Mouse (Mus musculus): ENCODE data around the gene Col23a1. TPM values are rescaled to one million over a fixed set of nuclear protein-coding genes. Genes with fewer than 3 reads are reported as not detected.

Gene Col23a1
- polyA plus RNA-seq, 1 experiment from 2014 or later: 13.3 TPM

DNA sequence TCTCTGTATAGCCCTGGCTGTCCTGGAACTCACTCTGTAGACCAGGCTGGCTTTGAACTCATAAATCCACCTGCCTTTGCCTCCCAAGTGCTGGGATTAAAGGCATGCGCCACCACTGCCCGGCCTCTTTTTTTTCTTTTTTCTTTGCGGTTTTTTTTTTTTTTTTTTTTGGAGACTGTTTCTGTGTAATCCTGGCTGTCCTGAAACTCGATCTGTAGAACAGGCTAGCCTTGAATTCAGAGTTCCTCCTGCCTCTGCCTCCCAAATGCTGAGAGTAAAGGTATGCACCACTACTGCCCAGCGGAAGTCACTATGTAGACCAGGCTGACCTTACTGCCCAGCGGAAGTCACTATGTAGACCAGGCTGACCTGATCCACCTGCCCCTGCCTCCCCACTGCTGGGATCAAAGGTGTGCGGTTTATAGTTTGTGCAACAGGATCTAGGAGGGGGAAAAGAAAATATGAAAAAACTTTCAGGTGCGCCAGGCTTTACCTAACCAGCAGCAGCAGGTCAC, 329.2 kb downstream of the Col23a1 start:
- no peaks in the 10 kb centered on the region for H3K9me3 ChIP-seq (ENCODE audit: control insufficient read depth, low read length)
- H3K4me3 ChIP-seq (ENCODE audit: control insufficient read depth in 1 of 2, insufficient read depth in 1 of 2, low read depth in 1 of 2, low read length in 2 of 2): peak overlapping the region; percentile 88 to 89
- 49% methylated on average over 8 of the region's 8 CpGs for WGBS
- ATAC-seq (ENCODE audit: insufficient number of reproducible peaks, insufficient read depth, low FRiP score, low read depth): no peak
- H3K36me3 ChIP-seq (ENCODE audit: control insufficient read depth, insufficient read depth, low read length): peaks cover 22% of the 10 kb centered on the region
- H3K4me1 ChIP-seq (ENCODE audit: control insufficient read depth in 2 of 2, insufficient read depth in 2 of 2, low read length in 2 of 2): peaks cover 9 to 19% of the 10 kb centered on the region in 2 experiments; a peak in 3 of 4 replicates
- H3K27ac ChIP-seq (replicated peaks in 1 of 2; ENCODE audit: control insufficient read depth in 1 of 2, insufficient read depth in 1 of 2, low read depth in 2 of 2, low read length in 2 of 2): 0 out of 4 replicates have a peak overlapping the region, but pooled peaks have one; percentile 16 to 22
- peak overlapping the region; percentile 93 for H3K4me2 ChIP-seq (ENCODE audit: low read length)
- H3K27me3 ChIP-seq (ENCODE audit: control insufficient read depth, insufficient read depth, low read length): no peaks in the 10 kb centered on the region
- H3K9ac ChIP-seq (ENCODE audit: low read length): peak overlapping the region; percentile 53; the same call in 1 of the 2 replicates

DNA sequence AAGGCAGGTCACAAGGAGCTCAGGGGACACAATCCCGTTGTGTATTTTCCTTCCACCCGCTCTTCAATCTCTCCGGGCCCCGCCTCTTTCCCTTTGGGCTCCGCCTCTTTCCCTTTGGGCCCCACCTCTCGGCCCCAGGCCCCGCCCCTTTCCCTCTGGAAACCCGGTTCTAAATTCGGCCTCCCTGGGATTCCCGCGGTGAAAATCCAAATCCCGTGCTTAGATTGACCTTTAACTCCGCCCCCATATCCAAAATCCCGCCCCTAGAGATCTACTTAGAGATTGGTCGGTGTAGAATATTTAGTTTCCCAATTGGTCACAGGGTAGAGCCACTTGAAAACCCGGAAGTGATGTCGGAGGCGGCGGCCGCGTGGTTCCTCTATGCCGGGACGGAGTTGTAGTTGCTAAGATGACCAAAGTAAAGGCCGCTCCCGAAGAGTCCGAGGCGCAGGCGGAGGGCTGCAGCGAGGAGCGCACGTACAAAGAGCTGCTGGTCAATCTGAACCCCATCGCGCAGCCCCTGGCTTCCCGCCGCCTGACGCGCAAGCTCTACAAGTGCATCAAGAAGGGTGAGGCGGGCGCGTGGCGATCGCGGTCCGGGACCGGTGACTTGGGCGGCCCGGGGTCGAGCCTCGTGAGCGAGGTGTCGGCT, 329.8 kb downstream of the Col23a1 start, which contains the start of gene Nhp2:
Nhp2 (plus strand) TSS at position 327 of the 652 bp plus-strand sequence.
- ATAC-seq (ENCODE audit: insufficient number of reproducible peaks, insufficient read depth, low FRiP score, low read depth): peak; percentile 88
- Histone ChIP-seq H3K4me2 (ENCODE audit: low read length) (peak within 1 kb of the TSS; percentile 93), H3K27me3 (ENCODE audit: control insufficient read depth, insufficient read depth, low read length) (no peaks in the 10 kb centered on the region), H3K36me3 (ENCODE audit: control insufficient read depth, insufficient read depth, low read length) (peaks cover 27% of the 10 kb centered on the region), H3K4me3 (ENCODE audit: control insufficient read depth in 1 of 2, insufficient read depth in 1 of 2, low read depth in 1 of 2, low read length in 2 of 2) (peak within 1 kb of the TSS; percentile 88 to 89), H3K27ac (replicated peaks in 1 of 2; ENCODE audit: control insufficient read depth in 1 of 2, insufficient read depth in 1 of 2, low read depth in 2 of 2, low read length in 2 of 2) (peak within 1 kb of the TSS; percentile 32 to 50), H3K4me1 (ENCODE audit: control insufficient read depth in 2 of 2, insufficient read depth in 2 of 2, low read length in 2 of 2) (peaks cover 9 to 19% of the 10 kb centered on the region in 2 experiments; a peak in 3 of 4 replicates), H3K9ac (ENCODE audit: low read length) (peak within 1 kb of the TSS; percentile 83), H3K9me3 (ENCODE audit: control insufficient read depth, low read length) (no peaks in the 10 kb centered on the region)
- under 1% methylated on average over 51 of the region's 51 CpGs for WGBS

DNA sequence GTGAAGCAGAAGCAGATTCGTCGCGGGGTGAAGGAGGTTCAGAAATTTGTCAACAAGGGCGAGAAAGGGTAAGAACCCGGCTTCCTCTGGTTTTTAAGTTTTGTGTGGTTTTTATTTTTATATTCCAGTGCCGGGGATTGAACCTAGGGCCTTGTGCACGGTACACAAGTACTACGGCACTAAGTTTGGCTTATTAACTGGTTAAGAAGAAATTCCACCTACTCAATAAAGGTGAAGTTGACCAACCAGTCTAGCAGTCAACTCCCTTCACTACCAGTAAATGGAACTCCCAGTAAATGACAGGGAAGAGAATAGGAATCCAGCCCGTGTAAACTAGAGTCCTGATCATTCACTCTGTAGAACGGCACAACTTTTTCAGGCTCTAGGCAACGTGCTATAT, 330.4 kb downstream of the Col23a1 start:
- H3K27me3 ChIP-seq (ENCODE audit: control insufficient read depth, insufficient read depth, low read length): no peaks in the 10 kb centered on the region
- ATAC-seq (ENCODE audit: insufficient number of reproducible peaks, insufficient read depth, low FRiP score, low read depth): no peak
- H3K9me3 ChIP-seq (ENCODE audit: control insufficient read depth, low read length): no peaks in the 10 kb centered on the region
- peak overlapping the region; percentile 83 for H3K9ac ChIP-seq (ENCODE audit: low read length)
- peaks cover 33% of the 10 kb centered on the region for H3K36me3 ChIP-seq (ENCODE audit: control insufficient read depth, insufficient read depth, low read length)
- H3K4me1 ChIP-seq (ENCODE audit: control insufficient read depth in 2 of 2, insufficient read depth in 2 of 2, low read length in 2 of 2): peaks cover 6 to 15% of the 10 kb centered on the region in 2 experiments; a peak in 3 of 4 replicates
- peak overlapping the region; percentile 93 for H3K4me2 ChIP-seq (ENCODE audit: low read length)
- WGBS: under 1% methylated on average over 11 of the region's 11 CpGs
- peak overlapping the region; percentile 88 to 89 for H3K4me3 ChIP-seq (ENCODE audit: control insufficient read depth in 1 of 2, insufficient read depth in 1 of 2, low read depth in 1 of 2, low read length in 2 of 2)
- peak overlapping the region; percentile 32 to 50 for H3K27ac ChIP-seq (replicated peaks in 1 of 2; ENCODE audit: control insufficient read depth in 1 of 2, insufficient read depth in 1 of 2, low read depth in 2 of 2, low read length in 2 of 2)

- WGBS: 97% methylated on average over 2 of the region's 2 CpGs
- Histone ChIP-seq H3K36me3 (ENCODE audit: control insufficient read depth, insufficient read depth, low read length) (peaks cover 49% of the 10 kb centered on the region), H3K4me1 (ENCODE audit: control insufficient read depth in 2 of 2, insufficient read depth in 2 of 2, low read length in 2 of 2) (peaks cover 2 to 9% of the 10 kb centered on the region in 2 experiments; a peak in 3 of 4 replicates), H3K27me3 (ENCODE audit: control insufficient read depth, insufficient read depth, low read length) (no peaks in the 10 kb centered on the region), H3K4me3 (ENCODE audit: control insufficient read depth in 1 of 2, insufficient read depth in 1 of 2, low read depth in 1 of 2, low read length in 2 of 2) (no peak overlapping the region), H3K27ac (replicated peaks in 1 of 2; ENCODE audit: control insufficient read depth in 1 of 2, insufficient read depth in 1 of 2, low read depth in 2 of 2, low read length in 2 of 2) (no peak overlapping the region), H3K4me2 (ENCODE audit: low read length) (no peak overlapping the region), H3K9me3 (ENCODE audit: control insufficient read depth, low read length) (no peaks in the 10 kb centered on the region), H3K9ac (ENCODE audit: low read length) (no peak overlapping the region)
- no peak for ATAC-seq (ENCODE audit: insufficient number of reproducible peaks, insufficient read depth, low FRiP score, low read depth)
Observed at GRCm38 (mm10) chr11:51621776-51622175, 332.1 kb downstream of the Col23a1 start.

- H3K4me1 ChIP-seq (ENCODE audit: control insufficient read depth in 2 of 2, insufficient read depth in 2 of 2, low read length in 2 of 2): peaks cover 2 to 9% of the 10 kb centered on the region in 2 experiments; a peak in 3 of 4 replicates
- no peak overlapping the region for H3K27ac ChIP-seq (replicated peaks in 1 of 2; ENCODE audit: control insufficient read depth in 1 of 2, insufficient read depth in 1 of 2, low read depth in 2 of 2, low read length in 2 of 2)
- 82% methylated on average over 7 of the region's 7 CpGs for WGBS
- H3K4me3 ChIP-seq (ENCODE audit: control insufficient read depth in 1 of 2, insufficient read depth in 1 of 2, low read depth in 1 of 2, low read length in 2 of 2): no peak overlapping the region
- H3K4me2 ChIP-seq (ENCODE audit: low read length): no peak overlapping the region
- no peaks in the 10 kb centered on the region for H3K9me3 ChIP-seq (ENCODE audit: control insufficient read depth, low read length)
- H3K36me3 ChIP-seq (ENCODE audit: control insufficient read depth, insufficient read depth, low read length): peaks cover 62% of the 10 kb centered on the region
- no peak for ATAC-seq (ENCODE audit: insufficient number of reproducible peaks, insufficient read depth, low FRiP score, low read depth)
- no peaks in the 10 kb centered on the region for H3K27me3 ChIP-seq (ENCODE audit: control insufficient read depth, insufficient read depth, low read length)
- H3K9ac ChIP-seq (ENCODE audit: low read length): no peak overlapping the region
Observed at GRCm38 (mm10) chr11:51622971-51623491, 333.3 kb downstream of the Col23a1 start.

DNA sequence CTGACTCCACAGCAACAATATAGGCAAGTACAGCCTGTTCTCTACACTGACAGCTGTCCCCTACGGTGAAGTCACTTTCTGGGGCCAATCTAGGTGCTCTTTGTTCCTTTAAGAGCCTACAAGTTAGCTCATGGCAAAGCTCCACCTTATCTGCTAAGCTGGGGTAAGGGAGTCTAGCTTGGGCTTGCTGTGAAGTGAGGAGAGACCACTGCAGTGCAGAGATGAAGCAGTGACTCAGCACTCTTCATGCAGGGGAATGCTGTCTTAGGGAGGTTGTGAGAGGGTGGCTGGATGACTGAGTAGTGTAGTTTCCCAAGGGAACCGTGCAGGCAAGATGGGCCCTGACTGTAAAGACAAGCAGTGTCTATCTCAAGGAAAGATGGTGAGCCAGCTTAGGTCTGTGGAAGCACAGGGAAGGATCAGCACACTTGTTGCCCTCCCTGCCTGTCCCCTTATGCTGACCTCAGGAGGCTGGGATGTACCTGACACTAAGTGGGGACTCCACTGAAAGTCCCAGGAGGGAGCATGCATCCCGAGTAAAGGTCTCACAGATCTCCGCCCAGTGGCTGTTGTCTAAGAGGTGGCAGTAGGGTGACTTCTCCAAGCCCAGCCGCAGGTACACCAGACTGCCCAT, 335.6 kb downstream of the Col23a1 start:
- H3K9ac ChIP-seq (ENCODE audit: low read length): no peak overlapping the region
- peaks cover 76% of the 10 kb centered on the region for H3K36me3 ChIP-seq (ENCODE audit: control insufficient read depth, insufficient read depth, low read length)
- WGBS: 65% methylated on average over 5 of the region's 5 CpGs
- H3K4me1 ChIP-seq (ENCODE audit: control insufficient read depth in 2 of 2, insufficient read depth in 2 of 2, low read length in 2 of 2): peaks cover 0 to 5% of the 10 kb centered on the region in 2 experiments; a peak in 2 of 4 replicates
- no peaks in the 10 kb centered on the region for H3K27me3 ChIP-seq (ENCODE audit: control insufficient read depth, insufficient read depth, low read length)
- no peak overlapping the region for H3K4me2 ChIP-seq (ENCODE audit: low read length)
- H3K9me3 ChIP-seq (ENCODE audit: control insufficient read depth, low read length): no peaks in the 10 kb centered on the region
- no peak overlapping the region for H3K4me3 ChIP-seq (ENCODE audit: control insufficient read depth in 1 of 2, insufficient read depth in 1 of 2, low read depth in 1 of 2, low read length in 2 of 2)
- no peak for ATAC-seq (ENCODE audit: insufficient number of reproducible peaks, insufficient read depth, low FRiP score, low read depth)
- H3K27ac ChIP-seq (replicated peaks in 1 of 2; ENCODE audit: control insufficient read depth in 1 of 2, insufficient read depth in 1 of 2, low read depth in 2 of 2, low read length in 2 of 2): no peak overlapping the region

DNA sequence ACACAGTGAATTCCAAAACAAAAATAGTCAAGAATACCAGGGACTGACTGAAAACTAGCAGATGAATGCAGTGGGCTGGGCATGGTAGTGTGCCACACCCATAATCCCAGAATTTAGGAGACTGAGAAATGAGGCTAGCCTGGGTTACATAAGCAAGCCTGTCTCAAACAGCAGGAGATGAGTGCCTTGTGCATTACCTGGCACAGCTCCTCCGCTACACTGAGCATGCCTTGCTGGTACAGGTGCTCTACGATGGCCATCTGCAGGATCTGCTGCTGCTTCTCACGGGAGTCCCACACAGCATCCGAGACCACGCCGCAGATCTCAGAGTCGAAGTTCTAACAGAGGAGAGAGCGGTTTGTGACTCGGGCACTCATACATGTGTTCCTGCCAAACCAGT, 337.7 kb downstream of the Col23a1 start:
- H3K4me3 ChIP-seq (ENCODE audit: control insufficient read depth in 1 of 2, insufficient read depth in 1 of 2, low read depth in 1 of 2, low read length in 2 of 2): no peak overlapping the region
- H3K9ac ChIP-seq (ENCODE audit: low read length): no peak overlapping the region
- 93% methylated on average over 9 of the region's 9 CpGs for WGBS
- H3K27ac ChIP-seq (replicated peaks in 1 of 2; ENCODE audit: control insufficient read depth in 1 of 2, insufficient read depth in 1 of 2, low read depth in 2 of 2, low read length in 2 of 2): no peak overlapping the region
- no peak for ATAC-seq (ENCODE audit: insufficient number of reproducible peaks, insufficient read depth, low FRiP score, low read depth)
- H3K4me2 ChIP-seq (ENCODE audit: low read length): no peak overlapping the region
- H3K4me1 ChIP-seq (ENCODE audit: control insufficient read depth in 2 of 2, insufficient read depth in 2 of 2, low read length in 2 of 2): no peaks in the 10 kb centered on the region
- no peaks in the 10 kb centered on the region for H3K9me3 ChIP-seq (ENCODE audit: control insufficient read depth, low read length)
- H3K36me3 ChIP-seq (ENCODE audit: control insufficient read depth, insufficient read depth, low read length): peaks cover 70% of the 10 kb centered on the region
- no peaks in the 10 kb centered on the region for H3K27me3 ChIP-seq (ENCODE audit: control insufficient read depth, insufficient read depth, low read length)
